Mouse (Mus musculus) stomach, postnatal 0 days (tissue): ENCODE results near the gene Lrriq4.

Source experiments
- CTCF ChIP-seq: IDR thresholded peaks from 2 replicates; pipeline ENCODE4 v1.5.1; 2016; ENCODE audit warnings: antibody characterized with exemption, low read depth, mild to moderate bottlenecking, moderate library complexity
- EP300 ChIP-seq: optimal IDR thresholded peaks from 2 replicates; pipeline ENCODE3; 2016; ENCODE audit warnings: antibody characterized with exemption

DNA sequence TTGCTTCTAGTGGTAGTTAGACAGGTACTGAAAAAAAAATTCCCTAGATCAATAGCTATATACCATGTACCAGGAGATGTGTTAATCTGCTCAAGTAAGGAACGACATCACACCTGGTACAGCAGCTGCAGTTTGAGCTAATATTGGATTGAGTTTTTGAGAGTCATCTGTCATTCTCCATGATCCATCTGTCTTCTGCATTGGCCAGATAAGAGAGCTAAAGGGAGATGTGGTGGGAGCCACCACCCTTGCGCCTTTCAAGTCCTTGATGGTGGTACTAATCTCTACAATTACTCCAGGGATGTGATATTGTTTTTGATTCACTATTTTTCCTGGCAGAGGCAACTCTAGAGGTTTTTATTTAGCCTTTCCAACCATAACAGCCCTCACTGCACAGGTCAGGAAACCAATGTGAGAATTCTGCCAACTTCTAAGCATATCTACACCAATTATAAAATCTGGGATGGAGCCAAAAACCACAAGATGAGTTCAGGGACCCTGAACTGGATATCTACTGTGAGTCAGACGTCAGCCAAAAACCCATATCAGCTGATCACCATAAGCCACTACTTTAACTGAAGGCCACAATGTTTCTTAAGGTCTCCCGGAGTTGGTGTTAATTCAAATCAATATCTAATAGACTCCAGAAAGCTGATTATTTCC lies 62.4 kb downstream of the Lrriq4 start:
- TF ChIP-seq EP300: no peak
- no peak for TF ChIP-seq CTCF
